Mouse (Mus musculus): Measurements from ENCODE around the gene Tra2a. TPM values are rescaled to one million over a fixed set of nuclear protein-coding genes. Genes with fewer than 3 reads are reported as not detected.
"Not testable (repeated sequence)": the region's sequence is repeated elsewhere in the genome, so short reads cannot be mapped to it uniquely, and the experiment has no call there.

Tra2a gene
- total and polyA plus RNA-seq, 2 experiments, result 9.8 to 20.5 TPM

GRCm38 (mm10) chr6:49273934-49274333 lies 10.1 kb upstream of the Tra2a start:
- TF ChIP-seq POLR2A (IDR thresholded peaks at IDR 0.05; ENCODE audit: extremely low read depth, insufficient read depth, low read length), result no peak
- TF ChIP-seq CTCF (IDR thresholded peaks at IDR 0.05; ENCODE audit: low read depth, low read length), result no peak
- Histone ChIP-seq H3K4me1 (ENCODE audit: control insufficient read depth, insufficient read depth, low read length) (no peaks in the 10 kb centered on the region), H3K79me2 (ENCODE audit: control insufficient read depth, insufficient read depth, low read length) (no peaks in the 10 kb centered on the region), H3K27ac (replicated peaks; ENCODE audit: insufficient read depth, low read depth, low read length) (no peak overlapping the region), H3K36me3 (ENCODE audit: control insufficient read depth, insufficient read depth, low read length) (no peaks in the 10 kb centered on the region), H3K27me3 (ENCODE audit: control insufficient read depth, insufficient read depth, low read length) (no peaks in the 10 kb centered on the region), H3K9ac (ENCODE audit: low read depth, low read length) (no peak overlapping the region), H3K4me3 (ENCODE audit: insufficient read depth, low read depth, low read length) (no peak overlapping the region)
- DNase-seq (ENCODE audit: extremely low read depth, low read depth, low spot score), result no peak
- WGBS, result 37% methylated on average over 4 of the region's 4 CpGs

- WGBS, result 86% methylated on average over 2 of the region's 2 CpGs
- Histone ChIP-seq H3K27me3 (ENCODE audit: control insufficient read depth, insufficient read depth, low read length) (no peaks in the 10 kb centered on the region), H3K36me3 (ENCODE audit: control insufficient read depth, insufficient read depth, low read length) (no peaks in the 10 kb centered on the region), H3K4me1 (ENCODE audit: control insufficient read depth, insufficient read depth, low read length) (no peaks in the 10 kb centered on the region), H3K9ac (ENCODE audit: low read depth, low read length) (no peak overlapping the region), H3K27ac (replicated peaks; ENCODE audit: insufficient read depth, low read depth, low read length) (no peak overlapping the region), H3K4me3 (ENCODE audit: insufficient read depth, low read depth, low read length) (no peak overlapping the region), H3K79me2 (ENCODE audit: control insufficient read depth, insufficient read depth, low read length) (no peaks in the 10 kb centered on the region)
- TF ChIP-seq POLR2A (IDR thresholded peaks at IDR 0.05; ENCODE audit: extremely low read depth, insufficient read depth, low read length) (no peak), CTCF (IDR thresholded peaks at IDR 0.05; ENCODE audit: low read depth, low read length) (no peak)
- no peak for DNase-seq (ENCODE audit: extremely low read depth, low read depth, low spot score)
Observed at GRCm38 (mm10) chr6:49272863-49273262, 9.0 kb upstream of the Tra2a start.

GRCm38 (mm10) chr6:49271815-49272214 lies 8.0 kb upstream of the Tra2a start:
- H3K4me3 ChIP-seq (ENCODE audit: insufficient read depth, low read depth, low read length), result no peak overlapping the region
- H3K4me1 ChIP-seq (ENCODE audit: control insufficient read depth, insufficient read depth, low read length), result no peaks in the 10 kb centered on the region
- TF ChIP-seq POLR2A (IDR thresholded peaks at IDR 0.05; ENCODE audit: extremely low read depth, insufficient read depth, low read length) (no peak), CTCF (IDR thresholded peaks at IDR 0.05; ENCODE audit: low read depth, low read length) (no peak)
- DNase-seq (ENCODE audit: extremely low read depth, low read depth, low spot score), result no peak
- H3K27ac ChIP-seq (replicated peaks; ENCODE audit: insufficient read depth, low read depth, low read length), result no peak overlapping the region
- no peaks in the 10 kb centered on the region for H3K36me3 ChIP-seq (ENCODE audit: control insufficient read depth, insufficient read depth, low read length)
- no peaks in the 10 kb centered on the region for H3K79me2 ChIP-seq (ENCODE audit: control insufficient read depth, insufficient read depth, low read length)
- H3K9ac ChIP-seq (ENCODE audit: low read depth, low read length), result no peak overlapping the region
- H3K27me3 ChIP-seq (ENCODE audit: control insufficient read depth, insufficient read depth, low read length), result no peaks in the 10 kb centered on the region
- WGBS, result 90% methylated on average over 6 of the region's 6 CpGs

- WGBS, result 56% methylated on average over 11 of the region's 11 CpGs
- H3K4me3 ChIP-seq (ENCODE audit: insufficient read depth, low read depth, low read length), result no peak overlapping the region
- no peak overlapping the region for H3K9ac ChIP-seq (ENCODE audit: low read depth, low read length)
- no peak for DNase-seq (ENCODE audit: extremely low read depth, low read depth, low spot score)
- H3K27ac ChIP-seq (replicated peaks; ENCODE audit: insufficient read depth, low read depth, low read length), result no peak overlapping the region
- H3K4me1 ChIP-seq (ENCODE audit: control insufficient read depth, insufficient read depth, low read length), result no peaks in the 10 kb centered on the region
- no peaks in the 10 kb centered on the region for H3K36me3 ChIP-seq (ENCODE audit: control insufficient read depth, insufficient read depth, low read length)
- H3K79me2 ChIP-seq (ENCODE audit: control insufficient read depth, insufficient read depth, low read length), result no peaks in the 10 kb centered on the region
- no peaks in the 10 kb centered on the region for H3K27me3 ChIP-seq (ENCODE audit: control insufficient read depth, insufficient read depth, low read length)
- TF ChIP-seq POLR2A (IDR thresholded peaks at IDR 0.05; ENCODE audit: extremely low read depth, insufficient read depth, low read length) (no peak), CTCF (IDR thresholded peaks at IDR 0.05; ENCODE audit: low read depth, low read length) (no peak)
Observed at GRCm38 (mm10) chr6:49269923-49270322, 6.1 kb upstream of the Tra2a start.

GRCm38 (mm10) chr6:49269200-49269599 lies 5.4 kb upstream of the Tra2a start:
- Histone ChIP-seq H3K4me1 (ENCODE audit: control insufficient read depth, insufficient read depth, low read length) (no peaks in the 10 kb centered on the region), H3K27ac (replicated peaks; ENCODE audit: insufficient read depth, low read depth, low read length) (no peak overlapping the region), H3K9ac (ENCODE audit: low read depth, low read length) (no peak overlapping the region), H3K27me3 (ENCODE audit: control insufficient read depth, insufficient read depth, low read length) (no peaks in the 10 kb centered on the region), H3K4me3 (ENCODE audit: insufficient read depth, low read depth, low read length) (no peak overlapping the region), H3K36me3 (ENCODE audit: control insufficient read depth, insufficient read depth, low read length) (no peaks in the 10 kb centered on the region), H3K79me2 (ENCODE audit: control insufficient read depth, insufficient read depth, low read length) (no peaks in the 10 kb centered on the region)
- TF ChIP-seq CTCF (IDR thresholded peaks at IDR 0.05; ENCODE audit: low read depth, low read length), result peak; percentile 91
- TF ChIP-seq POLR2A (IDR thresholded peaks at IDR 0.05; ENCODE audit: extremely low read depth, insufficient read depth, low read length), result no peak
- WGBS, result 21% methylated on average over 5 of the region's 5 CpGs
- peak; percentile 44 for DNase-seq (ENCODE audit: extremely low read depth, low read depth, low spot score)

GRCm38 (mm10) chr6:49267686-49268085 lies 3.9 kb upstream of the Tra2a start:
- Histone ChIP-seq H3K4me1 (ENCODE audit: control insufficient read depth, insufficient read depth, low read length) (no peaks in the 10 kb centered on the region), H3K27me3 (ENCODE audit: control insufficient read depth, insufficient read depth, low read length) (no peaks in the 10 kb centered on the region), H3K9ac (ENCODE audit: low read depth, low read length) (no peak overlapping the region), H3K36me3 (ENCODE audit: control insufficient read depth, insufficient read depth, low read length) (no peaks in the 10 kb centered on the region), H3K27ac (replicated peaks; ENCODE audit: insufficient read depth, low read depth, low read length) (no peak overlapping the region), H3K79me2 (ENCODE audit: control insufficient read depth, insufficient read depth, low read length) (peaks cover 6% of the 10 kb centered on the region; the same call in 1 of the 2 replicates), H3K4me3 (ENCODE audit: insufficient read depth, low read depth, low read length) (no peak overlapping the region)
- no peak for DNase-seq (ENCODE audit: extremely low read depth, low read depth, low spot score)
- 25% methylated on average over 4 of the region's 4 CpGs for WGBS
- no peak for TF ChIP-seq CTCF (IDR thresholded peaks at IDR 0.05; ENCODE audit: low read depth, low read length)
- TF ChIP-seq POLR2A (IDR thresholded peaks at IDR 0.05; ENCODE audit: extremely low read depth, insufficient read depth, low read length), result no peak

- not testable (repeated sequence) for DNase-seq (ENCODE audit: extremely low read depth, low read depth, low spot score); H3K4me3 ChIP-seq (ENCODE audit: insufficient read depth, low read depth, low read length); H3K9ac ChIP-seq (ENCODE audit: low read depth, low read length); H3K4me1 ChIP-seq (ENCODE audit: control insufficient read depth, insufficient read depth, low read length); H3K27me3 ChIP-seq (ENCODE audit: control insufficient read depth, insufficient read depth, low read length); H3K36me3 ChIP-seq (ENCODE audit: control insufficient read depth, insufficient read depth, low read length); H3K27ac ChIP-seq (replicated peaks; ENCODE audit: insufficient read depth, low read depth, low read length)
- WGBS, result 97% methylated on average over 1 of the region's 1 CpGs
- peaks cover 12% of the 10 kb centered on the region; the same call in 1 of the 2 replicates for H3K79me2 ChIP-seq (ENCODE audit: control insufficient read depth, insufficient read depth, low read length)
Observed at GRCm38 (mm10) chr6:49265207-49265606, 1.4 kb upstream of the Tra2a start.

GRCm38 (mm10) chr6:49264446-49264845 lies 613 bp upstream of the Tra2a start:
- H3K4me3 ChIP-seq (ENCODE audit: insufficient read depth, low read depth, low read length); H3K9ac ChIP-seq (ENCODE audit: low read depth, low read length); H3K36me3 ChIP-seq (ENCODE audit: control insufficient read depth, insufficient read depth, low read length); H3K4me1 ChIP-seq (ENCODE audit: control insufficient read depth, insufficient read depth, low read length); H3K27ac ChIP-seq (replicated peaks; ENCODE audit: insufficient read depth, low read depth, low read length); DNase-seq (ENCODE audit: extremely low read depth, low read depth, low spot score); H3K27me3 ChIP-seq (ENCODE audit: control insufficient read depth, insufficient read depth, low read length): not testable (repeated sequence)
- WGBS, result 86% methylated on average over 7 of the region's 7 CpGs
- H3K79me2 ChIP-seq (ENCODE audit: control insufficient read depth, insufficient read depth, low read length), result peaks cover 12% of the 10 kb centered on the region; the same call in 1 of the 2 replicates

Measured in liver, adult 2 months (tissue).